23 mouse cellular contexts compared by ENCODE assay signal in genomic region chr13:43374205-43374604, GRCm38 (mm10).
"Had no signal": no experiment of that assay in that cellular context is flagged by ENCODE, and none has a peak within 500 bp of the region (broad histone marks: within the 10 kb centered on the region; RNA-seq: fewer than 3 reads in every experiment).

No protein-coding gene starts in this region.

- H3K4me2 ChIP-seq: limb, embryonic 12.5 days; limb, embryonic 15.5 days; liver, embryonic 15.5 days; midbrain, embryonic 12.5 days; midbrain, embryonic 15.5 days; neural tube, embryonic 12.5 days; neural tube, embryonic 15.5 days had no signal

- ATAC-seq: intestine, embryonic 16.5 days; midbrain, embryonic 15.5 days had no signal

- H3K4me1 ChIP-seq: limb, embryonic 12.5 days; limb, embryonic 15.5 days; liver, embryonic 15.5 days; midbrain, embryonic 12.5 days; midbrain, embryonic 15.5 days; neural tube, embryonic 15.5 days had no signal

- H3K9ac ChIP-seq: limb, embryonic 12.5 days; limb, embryonic 15.5 days; liver, embryonic 15.5 days; midbrain, embryonic 12.5 days; midbrain, embryonic 15.5 days; neural tube, embryonic 12.5 days; neural tube, embryonic 15.5 days had no signal

- H3K9me3 ChIP-seq: limb, embryonic 15.5 days; liver, embryonic 15.5 days; midbrain, embryonic 15.5 days; neural tube, embryonic 12.5 days; neural tube, embryonic 15.5 days had no signal

- H3K4me3 ChIP-seq: limb, embryonic 12.5 days; limb, embryonic 15.5 days; liver, embryonic 15.5 days; midbrain, embryonic 12.5 days; midbrain, embryonic 15.5 days; neural tube, embryonic 12.5 days; neural tube, embryonic 15.5 days had no signal

- DNase-seq: kidney, adult 18-20 months; kidney, adult 9 months; kidney, postnatal 14 days; kidney, postnatal 4 days; left cerebral cortex, postnatal 4 days; lung, adult 2 months; lung, postnatal 36 days; right cerebral cortex, adult 18-20 months; right cerebral cortex, postnatal 14 days; right cerebral cortex, postnatal 4 days; thymus, adult 2 months; thymus, postnatal 14 days; thymus, postnatal 4 days had no signal

- H3K27ac ChIP-seq: limb, embryonic 12.5 days; limb, embryonic 15.5 days; liver, embryonic 15.5 days; midbrain, embryonic 12.5 days; midbrain, embryonic 15.5 days; neural tube, embryonic 12.5 days; neural tube, embryonic 15.5 days; stomach, postnatal 0 days had no signal

- H3K27me3 ChIP-seq: limb, embryonic 12.5 days; limb, embryonic 15.5 days; liver, embryonic 15.5 days; megakaryocyte, embryonic 14.5 days; midbrain, embryonic 12.5 days; midbrain, embryonic 15.5 days; neural tube, embryonic 12.5 days; neural tube, embryonic 15.5 days had no signal
